Mouse (Mus musculus): Measurements from ENCODE around the gene Ulbp1. TPM values are rescaled to one million over a fixed set of nuclear protein-coding genes. Genes with fewer than 3 reads are reported as not detected.

Gene Ulbp1
- 9.7 TPM for polyA plus RNA-seq (2017; shearing (Covaris generic))

GRCm38 (mm10) chr10:7473197-7473889 is at the start of gene Ulbp1:
TSS of gene Ulbp1 (minus strand) at chr10:7473638.

Other genes starting within 250 kb of the Ulbp1 start
- gene Lrp11, start 116.2 kb upstream of the Ulbp1 start, polyA plus RNA-seq (2017; shearing (Covaris generic)) = 0.22 TPM
- 25.8 TPM for gene Nup43, start 193.9 kb upstream of the Ulbp1 start, polyA plus RNA-seq (2017; shearing (Covaris generic))
- gene Pcmt1, start 207.5 kb upstream of the Ulbp1 start, polyA plus RNA-seq (2017; shearing (Covaris generic)) = 117 TPM
- gene Lats1, start 207.6 kb upstream of the Ulbp1 start, polyA plus RNA-seq (2017; shearing (Covaris generic)) = 2.7 TPM